Mouse (Mus musculus): ENCODE data around the gene Zfp219. TPM values are rescaled to one million over a fixed set of nuclear protein-coding genes. Genes with fewer than 3 reads are reported as not detected.

Zfp219 gene
- polyA plus RNA-seq, 1 experiment = 253 TPM

DNA sequence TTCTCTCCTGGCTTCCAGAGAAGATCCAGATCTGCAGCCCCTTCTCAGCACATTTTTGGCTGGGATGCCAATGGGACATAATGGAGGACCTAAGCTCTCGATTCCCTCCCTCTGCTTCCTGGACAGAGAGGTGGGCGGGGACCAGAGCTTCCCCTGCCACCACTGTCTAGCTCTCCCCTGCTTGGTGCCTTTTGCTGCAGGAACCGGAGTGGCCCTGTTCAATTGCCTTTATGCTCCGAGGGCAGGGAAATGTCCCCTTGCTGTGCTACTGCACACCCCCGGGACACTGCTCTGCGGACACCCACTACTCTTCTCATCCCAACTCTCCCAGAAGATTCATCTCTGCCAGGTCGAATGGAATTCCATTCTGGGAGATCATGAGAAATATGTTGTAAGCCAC lies 15.4 kb downstream of the Zfp219 start:
- Histone ChIP-seq H3K4me1 (replicated peaks; ENCODE audit: control insufficient read depth, insufficient read depth, low read length) (peaks cover 52% of the 10 kb centered on the region), H3K4me3 (ENCODE audit: control insufficient read depth, insufficient read depth, low read length) (no peak overlapping the region), H3K27ac (ENCODE audit: control insufficient read depth, insufficient read depth, low read length) (no peak overlapping the region), H3K27me3 (ENCODE audit: control insufficient read depth, insufficient read depth, low read length) (no peaks in the 10 kb centered on the region), H3K36me3 (ENCODE audit: control insufficient read depth, insufficient read depth, low read length) (peaks cover 12% of the 10 kb centered on the region)
- no peak for TF ChIP-seq CTCF (IDR thresholded peaks at IDR 0.05; ENCODE audit: borderline replicate concordance, control insufficient read depth, extremely low read depth, insufficient read depth, low read length, poor library complexity)
- no peak for TF ChIP-seq POLR2A (IDR thresholded peaks at IDR 0.05; ENCODE audit: control insufficient read depth, extremely low read depth, insufficient read depth, low read length, poor library complexity)
- no peak for DNase-seq
- 93% methylated on average over 7 of the region's 7 CpGs for WGBS

DNA sequence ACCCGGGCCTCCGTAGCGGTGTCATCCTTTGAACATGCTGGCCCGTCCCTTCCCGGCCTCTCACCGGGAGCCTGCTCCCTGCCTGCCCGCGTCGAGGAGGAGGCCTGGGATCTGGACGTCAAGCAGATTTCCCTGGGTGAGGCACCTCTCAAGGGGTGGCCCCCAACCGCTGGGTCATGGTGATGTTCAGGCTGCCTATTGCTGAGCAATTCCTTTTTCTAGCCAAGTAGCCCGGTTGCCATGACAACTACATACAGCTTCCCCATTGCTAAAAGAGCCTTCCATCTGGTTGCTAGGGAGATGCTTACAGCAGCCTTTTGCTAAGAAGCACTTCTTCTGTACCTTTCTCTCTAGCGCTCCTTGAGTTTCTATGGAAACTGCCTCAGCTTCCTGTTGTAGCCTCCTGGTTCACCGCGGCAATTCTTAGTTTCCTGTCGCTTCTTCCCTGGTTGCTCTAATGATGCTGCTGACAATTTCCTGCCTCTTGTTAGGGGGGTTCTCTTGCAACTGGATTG lies 16.5 kb downstream of the Zfp219 start:
- H3K27me3 ChIP-seq (ENCODE audit: control insufficient read depth, insufficient read depth, low read length) = no peaks in the 10 kb centered on the region
- H3K27ac ChIP-seq (ENCODE audit: control insufficient read depth, insufficient read depth, low read length) = no peak overlapping the region
- WGBS = 55% methylated on average over 16 of the region's 16 CpGs
- H3K4me1 ChIP-seq (replicated peaks; ENCODE audit: control insufficient read depth, insufficient read depth, low read length) = peaks cover 41% of the 10 kb centered on the region
- DNase-seq = peak; percentile 41
- no peak overlapping the region for H3K4me3 ChIP-seq (ENCODE audit: control insufficient read depth, insufficient read depth, low read length)
- peaks cover 12% of the 10 kb centered on the region for H3K36me3 ChIP-seq (ENCODE audit: control insufficient read depth, insufficient read depth, low read length)
- TF ChIP-seq POLR2A (IDR thresholded peaks at IDR 0.05; ENCODE audit: control insufficient read depth, extremely low read depth, insufficient read depth, low read length, poor library complexity) (no peak), CTCF (IDR thresholded peaks at IDR 0.05; ENCODE audit: borderline replicate concordance, control insufficient read depth, extremely low read depth, insufficient read depth, low read length, poor library complexity) (no peak)

DNA sequence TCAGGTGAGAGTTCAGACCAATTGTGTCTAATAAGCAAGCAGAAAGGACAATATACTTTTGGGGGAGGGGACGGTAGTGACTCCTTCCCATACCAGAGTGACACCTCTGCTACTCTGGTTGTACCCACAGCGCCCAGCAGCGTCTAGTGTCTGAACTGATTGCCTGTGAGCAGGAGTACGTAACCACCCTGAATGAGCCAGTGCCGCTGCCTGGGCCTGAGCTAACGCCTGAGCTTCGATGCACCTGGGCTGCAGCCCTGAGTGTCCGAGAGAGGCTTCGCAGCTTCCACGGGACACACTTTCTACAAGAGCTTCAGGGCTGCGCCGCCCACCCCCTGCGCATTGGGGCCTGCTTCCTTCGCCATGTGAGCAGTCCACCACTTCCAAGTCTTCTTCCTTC lies 23.1 kb downstream of the Zfp219 start:
- Histone ChIP-seq H3K27me3 (ENCODE audit: control insufficient read depth, insufficient read depth, low read length) (no peaks in the 10 kb centered on the region), H3K4me3 (ENCODE audit: control insufficient read depth, insufficient read depth, low read length) (no peak overlapping the region), H3K4me1 (replicated peaks; ENCODE audit: control insufficient read depth, insufficient read depth, low read length) (no peaks in the 10 kb centered on the region), H3K36me3 (ENCODE audit: control insufficient read depth, insufficient read depth, low read length) (no peaks in the 10 kb centered on the region), H3K27ac (ENCODE audit: control insufficient read depth, insufficient read depth, low read length) (no peak overlapping the region)
- DNase-seq = no peak
- WGBS = 98% methylated on average over 14 of the region's 14 CpGs
- TF ChIP-seq CTCF (IDR thresholded peaks at IDR 0.05; ENCODE audit: borderline replicate concordance, control insufficient read depth, extremely low read depth, insufficient read depth, low read length, poor library complexity) = no peak
- TF ChIP-seq POLR2A (IDR thresholded peaks at IDR 0.05; ENCODE audit: control insufficient read depth, extremely low read depth, insufficient read depth, low read length, poor library complexity) = no peak

DNA sequence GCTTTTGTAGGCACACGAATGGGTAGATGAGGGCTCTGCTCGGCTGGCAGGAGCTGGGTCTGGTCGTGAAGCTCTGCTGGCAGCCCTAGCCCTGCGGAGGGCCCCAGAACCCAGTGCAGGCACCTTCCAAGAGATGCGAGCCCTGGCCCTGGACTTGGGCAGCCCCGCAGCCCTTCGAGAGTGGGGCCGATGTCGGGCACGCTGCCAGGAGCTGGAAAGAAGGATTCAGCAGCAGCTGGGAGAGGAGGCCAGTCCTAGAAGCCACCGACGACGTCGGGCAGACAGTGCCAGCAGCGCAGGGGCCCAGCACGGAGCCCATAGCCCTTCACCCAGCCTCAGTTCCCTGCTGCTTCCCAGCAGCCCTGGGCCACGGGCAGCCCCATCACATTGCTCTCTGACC lies 23.7 kb downstream of the Zfp219 start:
- TF ChIP-seq CTCF (IDR thresholded peaks at IDR 0.05; ENCODE audit: borderline replicate concordance, control insufficient read depth, extremely low read depth, insufficient read depth, low read length, poor library complexity) (no peak), POLR2A (IDR thresholded peaks at IDR 0.05; ENCODE audit: control insufficient read depth, extremely low read depth, insufficient read depth, low read length, poor library complexity) (no peak)
- DNase-seq = no peak

DNA sequence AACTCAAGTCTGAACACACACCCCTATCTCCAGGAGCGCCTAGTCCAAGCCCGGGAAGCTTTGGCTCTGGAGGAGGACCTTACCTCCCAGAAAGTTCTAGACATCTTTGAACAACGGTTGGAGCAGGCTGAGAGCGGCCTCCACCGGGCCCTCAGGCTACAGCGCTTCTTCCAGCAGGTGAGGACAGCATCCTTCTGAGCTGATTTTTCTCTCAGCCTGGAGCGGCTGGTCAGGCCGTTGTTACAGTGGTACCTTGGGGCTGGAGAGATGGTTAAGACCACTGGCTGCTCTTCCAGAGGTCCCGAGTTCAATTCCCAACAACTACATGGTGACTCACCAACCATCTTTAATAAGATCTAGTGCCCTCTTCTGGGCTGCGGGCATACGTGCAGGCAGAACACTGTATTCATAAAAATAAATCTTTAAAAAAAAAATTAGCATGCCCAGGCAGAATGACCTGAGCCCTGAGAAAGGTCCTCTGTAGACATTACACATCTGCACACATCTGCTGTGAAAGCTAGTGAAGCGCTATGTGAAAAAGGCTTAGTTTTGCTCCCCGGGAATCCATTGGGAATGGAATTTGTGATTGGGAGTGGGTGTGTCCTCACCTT lies 24.2 kb downstream of the Zfp219 start:
- H3K4me3 ChIP-seq (ENCODE audit: control insufficient read depth, insufficient read depth, low read length) = no peak overlapping the region
- H3K27me3 ChIP-seq (ENCODE audit: control insufficient read depth, insufficient read depth, low read length) = no peaks in the 10 kb centered on the region
- no peak for DNase-seq
- no peaks in the 10 kb centered on the region for H3K36me3 ChIP-seq (ENCODE audit: control insufficient read depth, insufficient read depth, low read length)
- no peaks in the 10 kb centered on the region for H3K4me1 ChIP-seq (replicated peaks; ENCODE audit: control insufficient read depth, insufficient read depth, low read length)
- H3K27ac ChIP-seq (ENCODE audit: control insufficient read depth, insufficient read depth, low read length) = no peak overlapping the region
- WGBS = 91% methylated on average over 13 of the region's 13 CpGs
- no peak for TF ChIP-seq POLR2A (IDR thresholded peaks at IDR 0.05; ENCODE audit: control insufficient read depth, extremely low read depth, insufficient read depth, low read length, poor library complexity)

More for the DNA sequence above, 23.7 kb downstream of the Zfp219 start:
- H3K27me3 ChIP-seq (ENCODE audit: control insufficient read depth, insufficient read depth, low read length) = no peaks in the 10 kb centered on the region
- H3K27ac ChIP-seq (ENCODE audit: control insufficient read depth, insufficient read depth, low read length) = no peak overlapping the region
- no peak overlapping the region for H3K4me3 ChIP-seq (ENCODE audit: control insufficient read depth, insufficient read depth, low read length)
- no peaks in the 10 kb centered on the region for H3K4me1 ChIP-seq (replicated peaks; ENCODE audit: control insufficient read depth, insufficient read depth, low read length)
- WGBS = 97% methylated on average over 17 of the region's 17 CpGs
- H3K36me3 ChIP-seq (ENCODE audit: control insufficient read depth, insufficient read depth, low read length) = no peaks in the 10 kb centered on the region

DNA sequence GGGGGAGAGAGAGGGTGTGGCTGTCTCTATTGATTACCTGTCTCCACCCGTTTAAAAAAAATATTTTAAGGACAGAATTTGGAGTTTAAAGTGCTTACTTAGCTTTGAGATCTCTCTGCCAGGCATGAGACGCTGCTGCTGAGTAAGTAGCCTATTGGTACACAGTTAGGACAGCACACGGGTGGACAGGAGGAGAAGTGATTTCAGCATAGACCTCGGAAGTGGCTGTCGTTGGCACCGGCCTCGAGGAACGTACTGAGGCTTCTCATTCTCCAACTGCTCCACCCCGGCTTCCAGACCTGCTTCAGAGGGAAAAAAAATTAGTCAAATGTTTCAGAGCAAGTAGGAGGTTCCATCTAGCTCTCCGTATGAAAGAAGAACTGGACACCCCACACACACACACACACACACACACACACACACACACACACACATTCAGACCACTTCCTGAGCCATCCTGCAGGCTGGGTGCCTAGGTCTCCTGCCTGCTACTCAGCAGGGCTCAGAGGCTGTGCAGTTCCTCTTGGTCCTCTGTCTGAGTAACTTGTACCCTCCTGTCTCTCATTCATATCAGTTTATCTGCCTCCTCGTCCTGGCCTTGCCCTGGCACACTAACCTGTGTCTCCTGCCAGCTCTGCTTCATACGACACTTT lies 25.2 kb downstream of the Zfp219 start:
- no peak overlapping the region for H3K4me3 ChIP-seq (ENCODE audit: control insufficient read depth, insufficient read depth, low read length)
- no peaks in the 10 kb centered on the region for H3K36me3 ChIP-seq (ENCODE audit: control insufficient read depth, insufficient read depth, low read length)
- H3K4me1 ChIP-seq (replicated peaks; ENCODE audit: control insufficient read depth, insufficient read depth, low read length) = no peaks in the 10 kb centered on the region
- DNase-seq = no peak
- no peak overlapping the region for H3K27ac ChIP-seq (ENCODE audit: control insufficient read depth, insufficient read depth, low read length)
- WGBS = 50% methylated on average over 12 of the region's 12 CpGs
- TF ChIP-seq CTCF (IDR thresholded peaks at IDR 0.05; ENCODE audit: borderline replicate concordance, control insufficient read depth, extremely low read depth, insufficient read depth, low read length, poor library complexity) (no peak), POLR2A (IDR thresholded peaks at IDR 0.05; ENCODE audit: control insufficient read depth, extremely low read depth, insufficient read depth, low read length, poor library complexity) (no peak)
- H3K27me3 ChIP-seq (ENCODE audit: control insufficient read depth, insufficient read depth, low read length) = no peaks in the 10 kb centered on the region
